Mouse (Mus musculus) 3134 (cell line): ENCODE data around the gene Dvl1.

Experiments used
- DNase-seq: peaks from one replicate; pipeline ENCODE4 v3.0.0-alpha.2; 2011; ENCODE audit warnings: low spot score; ENCODE audit not compliant: insufficient read length; ENCODE audit errors: extremely low read depth

Gene Dvl1

DNA sequence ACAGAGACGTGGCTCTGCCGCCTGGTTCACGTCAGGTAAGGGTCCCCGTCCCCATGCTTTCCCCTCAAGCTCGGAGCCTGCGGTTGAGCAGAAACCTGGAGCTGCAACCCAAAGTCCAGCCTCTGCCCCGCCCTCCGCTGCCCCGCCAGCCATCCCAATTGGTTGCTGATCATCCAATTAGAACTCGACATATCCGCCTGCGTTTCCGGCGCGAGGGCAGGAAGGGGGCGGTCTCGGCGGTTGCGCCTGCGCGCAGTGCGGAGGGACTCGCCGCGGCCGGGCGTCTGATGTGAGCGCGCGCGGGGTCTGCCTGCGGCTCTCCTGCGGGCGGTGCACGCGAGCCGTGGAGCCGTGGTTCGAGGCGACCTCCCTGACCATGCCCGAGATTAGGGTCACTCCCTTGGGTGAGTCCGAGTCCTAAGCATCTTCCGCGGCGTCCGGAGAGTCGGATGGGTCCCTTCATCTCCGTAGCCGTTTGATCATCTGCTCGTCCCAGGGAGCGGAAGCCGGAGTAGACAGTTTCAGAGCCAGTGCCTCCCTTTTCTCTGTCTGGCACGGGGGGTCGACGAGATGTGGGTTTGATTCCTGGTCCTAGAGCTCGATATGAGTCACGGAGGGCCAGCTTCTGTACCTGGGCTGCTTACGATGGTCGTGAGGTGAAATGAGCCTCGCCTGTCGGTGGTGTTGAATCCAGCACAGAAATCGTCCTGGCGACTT, 22.3 kb downstream of the Dvl1 start, which contains the start of the genes Cptp and Ints11:
Gene Cptp, minus strand, starts transcription at position 124 of the 717 bp plus-strand sequence.
Gene Ints11, plus strand, starts transcription at position 230 of the 717 bp plus-strand sequence.
- DNase-seq, result peak; percentile 89

DNA sequence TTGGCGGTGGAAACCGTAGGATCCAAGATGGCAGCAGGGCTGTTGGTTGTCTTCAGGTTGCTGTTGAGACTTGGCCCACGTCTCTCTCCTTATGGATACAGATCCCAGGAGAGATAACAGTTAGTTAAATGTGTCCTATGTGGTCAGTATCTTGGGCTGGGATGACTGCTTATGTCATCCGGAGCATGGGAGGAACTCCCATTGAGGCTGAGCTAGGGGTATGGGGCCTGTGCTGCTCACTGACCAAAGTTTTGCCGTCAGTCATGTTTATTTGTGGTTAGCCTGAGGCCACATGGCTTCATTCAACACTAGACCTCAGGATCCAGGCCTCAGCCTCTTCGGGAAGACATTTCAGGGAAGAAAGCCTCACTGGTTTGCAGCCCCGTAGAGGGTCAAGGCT, 24.2 kb downstream of the Dvl1 start:
- peak; percentile 58 for DNase-seq

DNA sequence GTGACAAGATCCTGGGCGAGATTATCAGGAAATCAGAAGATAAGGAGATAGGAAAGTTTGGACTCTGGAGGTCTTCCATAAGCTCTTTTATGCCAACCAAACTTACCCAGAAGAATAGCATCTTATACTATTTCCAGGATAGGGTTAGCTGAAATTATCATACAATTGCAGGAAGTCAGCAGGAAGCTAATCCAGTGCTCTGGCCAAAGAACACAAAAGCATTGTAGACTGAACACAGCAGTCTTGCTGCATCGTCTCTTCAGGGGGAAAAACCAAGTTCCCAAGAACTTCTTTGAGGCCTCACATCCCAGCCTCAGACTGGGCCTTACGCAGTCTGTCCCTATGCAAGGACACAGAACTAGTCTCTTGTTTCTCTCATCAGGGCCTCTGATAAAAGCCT, 36.4 kb downstream of the Dvl1 start:
- DNase-seq, result no peak

DNA sequence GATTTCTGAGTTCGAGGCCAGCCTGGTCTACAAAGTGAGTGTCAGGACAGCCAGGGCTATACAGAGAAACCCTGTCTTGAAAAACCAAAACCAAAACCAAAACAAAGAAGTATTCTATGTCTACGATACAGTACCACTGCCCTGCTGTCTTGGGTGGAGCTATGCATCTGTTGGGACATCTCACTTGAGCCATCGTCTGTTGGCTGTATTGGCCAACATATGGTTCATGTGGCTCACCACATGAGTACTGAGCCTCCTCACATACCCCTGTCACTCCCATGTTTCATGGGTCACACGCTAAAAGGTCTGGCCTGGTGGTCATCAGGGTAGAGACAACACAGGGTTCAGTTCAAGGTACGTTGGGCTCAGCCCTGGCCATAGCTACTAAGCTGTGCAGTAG, 39.1 kb downstream of the Dvl1 start:
- no peak for DNase-seq

GRCm38 (mm10) chr4:155887674-155888073, 40.5 kb downstream of the Dvl1 start:
- DNase-seq, result no peak

GRCm38 (mm10) chr4:155888181-155888580, 41.0 kb downstream of the Dvl1 start:
- no peak for DNase-seq

DNA sequence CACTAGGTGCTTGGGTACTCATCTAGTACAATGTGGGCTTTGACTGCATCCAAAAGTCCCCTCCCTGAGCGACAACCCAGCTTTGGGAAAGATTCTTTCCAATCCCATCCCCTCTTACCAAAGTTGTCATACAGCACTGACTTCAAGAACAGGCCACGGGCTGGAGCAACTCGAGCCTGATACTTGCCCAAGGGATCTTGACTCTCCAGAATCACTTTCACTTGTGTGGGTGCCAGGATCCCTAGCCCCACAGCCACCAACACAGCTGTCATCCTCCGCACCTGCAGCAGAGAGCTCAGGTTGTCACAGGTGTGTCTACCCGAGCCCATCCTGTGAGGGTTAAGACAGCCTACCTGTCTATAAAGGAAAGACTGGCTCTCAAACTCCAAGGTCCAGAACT, 42.1 kb downstream of the Dvl1 start:
- DNase-seq, result no peak

DNA sequence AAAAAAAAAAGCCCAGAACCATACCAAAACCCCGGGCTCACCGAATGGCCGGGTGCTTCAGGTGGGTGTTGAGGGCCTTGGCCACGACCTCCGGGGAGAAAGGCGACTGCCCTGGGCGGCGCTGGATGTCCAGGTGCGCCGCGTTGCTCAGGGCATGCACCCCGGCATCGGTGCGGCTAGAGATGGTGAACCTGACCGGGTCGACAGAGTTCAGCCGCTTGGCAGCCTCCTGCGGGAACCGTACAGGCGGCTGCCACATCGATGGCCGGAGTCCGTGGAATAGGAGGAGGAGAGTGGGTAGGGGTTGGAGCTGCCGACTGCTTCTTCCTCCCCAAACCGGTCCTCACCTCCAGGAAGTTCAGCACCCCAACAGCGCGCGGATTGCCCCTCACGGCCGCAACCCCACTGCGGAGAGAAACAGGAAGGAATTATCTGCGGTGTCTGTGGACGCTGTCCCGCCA, 43.8 kb downstream of the Dvl1 start:
- no peak for DNase-seq

DNA sequence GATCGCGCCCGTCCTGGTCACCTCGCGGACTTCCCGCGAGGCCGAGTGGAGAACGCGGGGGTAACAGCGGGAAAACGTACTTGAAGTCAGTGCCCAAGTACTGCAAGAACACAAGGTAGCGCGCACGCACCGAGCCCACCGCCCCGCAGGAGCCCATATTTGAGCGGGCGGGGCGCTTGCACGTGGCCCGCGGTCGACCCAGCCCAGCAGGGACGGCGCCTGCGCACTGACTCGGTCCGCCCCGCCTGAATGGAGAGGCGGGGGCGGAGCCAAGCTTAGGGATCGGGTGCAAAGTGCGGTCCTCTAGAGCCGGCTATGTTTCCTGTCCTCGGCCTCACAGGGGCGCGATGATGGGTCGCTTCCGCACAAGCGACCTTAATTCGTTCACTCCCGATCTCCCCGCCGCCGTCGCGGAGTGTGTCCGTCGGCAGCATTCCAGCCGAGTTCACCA, 44.4 kb downstream of the Dvl1 start, which contains the start of the genes Pusl1 and Acap3:
Gene Pusl1, minus strand, starts transcription at position 231 of the 451 bp plus-strand sequence.
Gene Acap3, plus strand, starts transcription at position 272 of the 451 bp plus-strand sequence.
- DNase-seq, result peak; percentile 89

- DNase-seq, result peak; percentile 80
Measured at GRCm38 (mm10) chr4:155892017-155892416, 44.8 kb downstream of the Dvl1 start.

DNA sequence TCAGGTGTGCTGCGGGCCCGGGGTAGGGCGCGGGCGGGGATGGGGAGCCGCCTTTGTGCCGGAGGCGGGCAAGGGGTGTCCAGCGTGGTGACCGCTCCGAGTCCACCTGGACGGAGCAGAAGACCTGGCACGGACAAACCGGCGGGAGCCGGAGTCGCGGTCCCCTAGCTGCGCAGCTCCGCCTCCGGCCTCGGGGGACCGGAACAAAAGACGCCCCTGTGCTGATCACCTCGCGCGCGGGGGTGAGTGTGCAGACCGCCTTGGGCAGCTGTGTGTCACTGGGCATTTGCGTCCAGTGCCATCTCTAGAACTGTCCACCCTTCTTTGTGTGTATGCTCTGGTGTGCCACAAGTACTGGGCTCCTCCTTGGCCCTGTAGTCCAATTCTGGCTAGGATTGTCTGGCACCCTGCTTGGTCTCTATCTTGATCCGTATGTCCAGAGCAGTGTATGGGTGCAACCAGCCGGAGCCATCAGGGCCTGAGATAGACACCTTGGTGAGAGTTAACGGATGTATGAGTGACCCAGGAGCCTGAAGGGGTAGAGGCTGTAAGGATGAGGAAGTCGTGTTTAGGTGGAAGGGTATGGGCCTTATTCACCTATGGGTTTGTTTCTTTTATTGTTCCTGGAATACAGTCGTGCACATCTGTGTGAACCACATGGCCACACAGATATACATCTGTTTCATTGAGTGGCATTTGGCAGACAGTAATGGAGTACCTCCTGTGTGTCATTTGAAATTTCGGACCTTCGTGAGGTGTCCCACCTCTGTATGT, 45.4 kb downstream of the Dvl1 start:
- peak; percentile 61 for DNase-seq

GRCm38 (mm10) chr4:155893212-155893690, 46.0 kb downstream of the Dvl1 start:
- no peak for DNase-seq

- DNase-seq, result peak; percentile 81
Measured at GRCm38 (mm10) chr4:155894311-155894881, 47.2 kb downstream of the Dvl1 start.

- DNase-seq, result no peak
Measured at GRCm38 (mm10) chr4:155895216-155895615, 48.0 kb downstream of the Dvl1 start.

DNA sequence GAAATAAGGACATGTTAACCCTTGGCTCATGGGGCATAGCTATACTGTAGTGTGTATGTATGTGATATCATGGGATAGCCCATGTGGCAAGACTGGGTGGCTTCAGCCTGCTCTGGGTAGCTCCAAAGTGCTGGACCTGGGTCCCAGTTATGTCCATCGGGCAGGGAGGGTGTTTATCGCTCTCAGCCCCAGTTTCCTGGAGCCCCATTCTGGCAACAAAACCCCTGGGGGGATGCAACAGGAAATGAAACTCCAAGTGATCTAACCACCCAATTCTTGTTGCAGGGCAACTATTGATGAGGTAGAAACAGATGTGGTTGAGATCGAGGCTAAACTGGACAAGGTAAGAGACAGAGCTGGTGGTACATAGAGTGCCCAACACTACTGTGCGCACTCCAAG, 48.6 kb downstream of the Dvl1 start:
- no peak for DNase-seq

DNA sequence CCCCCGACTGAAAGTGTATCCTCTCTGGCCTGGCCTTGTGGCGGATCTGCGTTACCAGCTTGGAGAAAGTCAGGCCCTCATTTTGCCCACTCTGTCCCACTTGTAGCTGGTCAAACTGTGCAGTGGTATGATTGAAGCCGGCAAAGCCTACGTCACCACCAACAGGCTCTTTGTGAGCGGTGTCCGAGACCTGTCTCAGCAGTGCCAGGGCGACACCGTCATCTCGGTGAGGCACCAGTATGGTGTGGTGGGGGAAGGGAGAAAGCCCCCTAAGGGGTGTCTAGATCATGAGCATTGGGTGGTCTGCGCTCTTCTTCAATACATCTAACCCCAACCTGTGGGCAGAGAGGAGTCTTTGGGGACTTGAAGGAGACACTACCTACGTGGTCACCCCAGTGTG, 49.3 kb downstream of the Dvl1 start:
- no peak for DNase-seq

DNA sequence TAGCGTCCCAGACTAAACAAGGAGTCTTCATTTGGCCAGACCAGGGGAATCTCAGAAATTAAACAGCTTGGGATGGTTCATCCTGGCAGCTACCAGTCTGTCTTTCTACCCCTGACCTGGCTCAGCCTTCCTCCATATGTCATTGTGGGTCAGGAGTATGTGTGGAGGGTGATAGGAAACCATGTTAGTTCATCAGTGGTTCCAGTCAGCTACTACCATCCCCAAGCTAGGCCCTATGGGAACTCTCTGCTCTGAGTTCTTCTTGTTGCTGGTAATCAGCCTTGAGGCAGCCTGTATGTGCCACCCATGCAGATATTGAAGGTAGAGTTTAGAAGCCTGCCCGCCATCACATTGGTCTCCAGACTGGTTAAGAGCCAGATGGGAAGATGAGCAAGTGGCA, 51.1 kb downstream of the Dvl1 start:
- DNase-seq, result no peak

DNA sequence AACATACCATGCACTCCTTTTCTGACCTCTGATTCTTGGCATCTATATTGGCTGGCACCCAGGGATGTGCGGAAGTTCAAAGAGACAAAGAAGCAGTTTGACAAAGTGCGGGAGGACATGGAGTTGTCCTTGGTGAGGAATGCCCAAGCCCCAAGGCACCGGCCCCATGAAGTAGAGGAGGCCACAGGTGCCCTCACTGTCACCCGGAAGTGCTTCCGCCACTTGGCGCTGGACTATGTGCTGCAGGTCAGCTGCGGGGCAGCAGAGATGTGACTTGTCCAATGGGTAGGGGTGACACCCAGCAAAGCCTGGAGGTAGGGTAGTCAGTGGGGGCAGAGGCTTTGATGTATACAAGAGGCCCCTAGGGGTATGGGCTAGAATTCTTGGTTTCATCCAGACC, 52.2 kb downstream of the Dvl1 start:
- no peak for DNase-seq

GRCm38 (mm10) chr4:155901205-155901604, 54.0 kb downstream of the Dvl1 start:
- no peak for DNase-seq

DNA sequence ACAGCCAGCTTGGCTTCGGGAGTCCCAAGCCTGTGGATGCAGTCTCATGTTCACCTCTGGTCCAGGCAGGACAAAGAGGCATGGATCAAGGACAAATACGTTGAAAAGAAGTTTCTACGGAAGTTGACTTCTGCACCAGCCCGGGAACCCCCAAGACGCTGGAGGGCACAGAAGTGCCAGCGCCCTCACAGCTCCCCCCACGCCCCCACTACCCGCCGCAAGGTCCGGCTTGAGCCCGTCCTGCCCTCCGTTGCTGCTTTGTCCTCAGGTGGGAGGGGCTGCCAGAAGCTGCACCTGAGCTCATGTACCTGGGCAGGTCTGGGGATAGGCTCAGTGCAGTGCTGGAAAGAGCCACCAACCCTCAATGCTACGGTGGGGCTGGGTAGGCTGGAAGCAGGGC, 56.0 kb downstream of the Dvl1 start:
- no peak for DNase-seq
